Mouse (Mus musculus) embryo, embryonic 11 days (tissue): ENCODE measurements at regions not wholly inside any gene's neighbourhood (a gene's known extent, or its start where the extent isn't known, plus 50 kb on each side); places are given as distances from the start of the nearest gene placed in this dataset.
A peak's percentile ranks its signal among the peaks of the same experiment; 100 is the strongest.

Source experiments
- DNase-seq: peaks from one replicate; pipeline ENCODE4 v3.0.0-alpha.2; 2015

DNA sequence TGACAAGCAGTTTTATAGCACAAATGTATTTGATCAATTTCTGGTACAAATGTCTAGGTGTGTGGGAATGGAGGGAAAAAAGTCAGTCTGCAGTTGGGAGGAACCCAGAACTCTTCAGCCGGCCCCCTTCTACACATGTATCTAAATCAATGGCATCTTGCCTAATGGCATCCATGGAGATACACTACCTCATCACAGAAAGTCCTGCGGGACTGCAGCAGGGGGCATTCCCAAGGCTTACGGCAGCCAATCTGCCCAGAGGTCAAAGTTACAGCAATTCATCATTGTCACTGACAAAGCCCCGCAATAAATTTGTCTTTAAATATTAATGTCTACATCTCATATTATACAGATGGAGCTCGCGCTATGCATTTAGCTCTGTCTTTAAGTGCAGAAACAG is 135.7 kb upstream of the Arhgap5 start:
- peak; percentile 57 for DNase-seq

- DNase-seq = peak; percentile 51
Measured at GRCm38 (mm10) chr12:52368466-52368865, 135.3 kb upstream of the Arhgap5 start.

DNA sequence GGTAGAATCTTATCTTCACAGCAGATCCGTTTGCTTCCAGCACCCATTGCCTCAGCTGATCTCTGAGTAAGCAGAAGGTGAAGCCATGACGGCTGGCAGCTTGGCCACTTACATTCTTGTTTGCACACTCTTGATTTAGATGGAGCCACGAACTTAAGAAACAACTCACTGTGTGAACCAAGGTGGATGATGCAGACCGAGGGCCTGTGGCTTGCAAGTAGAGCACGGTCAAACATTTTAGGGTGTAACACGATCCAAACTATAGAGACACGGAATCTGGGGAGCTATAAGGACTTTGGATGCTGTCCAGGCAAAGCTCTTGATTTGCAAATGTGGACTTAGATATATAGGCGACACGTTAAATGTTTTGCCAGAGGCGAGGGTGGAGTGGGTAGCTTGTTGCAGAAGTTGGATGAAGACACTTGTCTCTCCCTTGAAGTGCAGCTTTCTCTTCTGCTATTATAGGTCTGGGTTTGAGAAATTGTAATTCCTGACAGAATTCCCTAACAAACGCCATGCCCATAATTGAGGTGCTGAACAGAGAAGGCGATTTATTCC is 133.5 kb upstream of the Arhgap5 start:
- DNase-seq = no peak

GRCm38 (mm10) chr12:52375116-52375515 is 128.7 kb upstream of the Arhgap5 start:
- DNase-seq = no peak

DNA sequence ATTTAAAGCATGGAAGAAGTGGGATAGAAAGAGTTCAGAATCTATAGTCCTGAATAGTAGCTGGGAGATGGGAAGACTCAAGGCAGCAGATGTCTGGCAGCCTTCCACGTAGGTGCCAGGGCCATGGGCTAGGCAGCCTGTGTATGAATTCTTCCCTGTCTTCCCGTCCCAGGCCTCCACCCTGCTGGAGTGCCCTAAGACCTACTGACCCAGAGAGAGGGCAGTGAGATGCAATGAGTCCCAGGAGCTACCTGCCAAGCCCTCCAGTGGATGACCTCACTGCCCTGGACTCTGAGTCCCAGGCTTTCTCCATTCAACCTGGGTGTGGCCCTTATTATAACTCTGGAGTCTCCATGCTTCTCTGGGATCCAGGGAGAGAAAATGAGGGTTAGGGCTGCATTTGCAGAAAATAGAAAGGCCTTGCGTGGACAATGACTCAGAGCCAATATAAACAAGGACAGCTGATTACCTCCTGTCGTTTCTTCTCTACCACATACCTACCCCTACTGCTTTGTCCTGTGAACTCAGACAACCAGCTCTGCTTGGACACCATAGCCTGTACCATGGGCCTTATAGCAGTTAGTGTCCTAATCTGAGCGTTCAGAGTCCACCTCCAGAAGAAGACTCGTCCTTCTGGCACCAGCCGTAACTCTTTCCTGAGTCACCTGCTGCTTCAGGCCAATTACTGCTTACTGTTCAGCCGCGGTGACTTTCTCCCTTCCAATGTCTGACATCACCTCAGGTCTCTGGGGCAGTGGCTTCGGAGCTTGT is 126.9 kb upstream of the Arhgap5 start:
- DNase-seq = no peak

- no peak for DNase-seq
Measured at GRCm38 (mm10) chr12:52377463-52377848, 126.3 kb upstream of the Arhgap5 start.

DNA sequence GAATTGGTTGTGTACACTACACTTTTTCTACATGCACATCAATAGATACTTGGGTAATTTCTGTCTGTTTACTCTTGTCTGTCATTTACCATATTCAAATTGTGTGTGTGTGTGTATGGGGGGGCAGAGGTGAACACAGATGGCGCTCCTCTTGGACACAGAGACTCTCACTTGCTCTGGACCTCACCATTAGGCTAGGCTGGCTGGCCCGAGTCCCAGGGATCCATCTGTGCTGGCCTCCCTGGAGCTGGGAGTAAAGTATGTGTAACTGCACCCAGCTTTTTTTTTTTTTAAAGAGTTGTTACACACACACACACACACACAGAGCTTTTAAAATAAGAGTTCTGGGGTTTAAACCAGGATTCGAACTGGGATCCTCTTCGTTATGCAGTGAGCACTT is 124.5 kb upstream of the Arhgap5 start:
- DNase-seq = no peak

DNA sequence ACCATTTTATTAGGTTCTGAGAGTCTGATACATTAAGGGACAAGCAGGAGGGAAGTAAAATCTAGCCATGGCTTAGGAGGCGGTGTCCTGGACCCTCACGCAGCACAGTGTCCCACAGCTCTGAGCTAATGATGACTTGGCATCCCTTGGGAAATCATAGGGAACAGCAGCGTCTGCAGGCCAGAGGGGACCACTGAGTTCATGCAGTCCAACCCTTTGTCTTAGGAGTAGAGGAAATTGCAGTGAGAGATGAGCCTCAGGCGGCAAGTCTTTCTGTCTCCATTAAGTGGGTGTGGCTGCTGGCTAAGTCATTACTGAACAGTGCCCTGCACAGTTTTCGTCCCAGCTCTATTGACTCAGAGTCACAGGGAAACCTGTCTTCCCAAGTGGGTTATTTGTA is 123.8 kb upstream of the Arhgap5 start:
- DNase-seq = no peak

GRCm38 (mm10) chr12:52381161-52381967 is 122.4 kb upstream of the Arhgap5 start:
- peak; percentile 72 for DNase-seq

DNA sequence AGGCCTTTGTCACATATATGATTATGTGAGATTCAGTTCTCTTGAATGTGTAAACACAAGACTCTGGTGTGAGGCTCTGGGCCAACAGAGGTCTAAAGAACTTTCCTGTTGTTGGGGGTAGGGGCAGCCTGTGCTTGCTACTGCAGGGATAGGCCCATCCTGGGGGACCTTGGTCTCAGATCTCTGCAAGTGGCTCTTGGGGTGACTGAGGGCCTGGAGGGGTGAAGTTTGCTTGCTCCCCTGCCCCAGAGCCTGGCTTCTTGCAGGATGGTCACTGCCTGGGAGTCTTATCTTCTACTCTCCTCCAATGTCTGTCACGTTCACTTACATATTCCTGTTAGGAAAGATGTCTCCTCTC is 121.8 kb upstream of the Arhgap5 start:
- DNase-seq = no peak

- DNase-seq = peak; percentile 79
Measured at GRCm38 (mm10) chr12:52382832-52383580, 120.8 kb upstream of the Arhgap5 start.

DNA sequence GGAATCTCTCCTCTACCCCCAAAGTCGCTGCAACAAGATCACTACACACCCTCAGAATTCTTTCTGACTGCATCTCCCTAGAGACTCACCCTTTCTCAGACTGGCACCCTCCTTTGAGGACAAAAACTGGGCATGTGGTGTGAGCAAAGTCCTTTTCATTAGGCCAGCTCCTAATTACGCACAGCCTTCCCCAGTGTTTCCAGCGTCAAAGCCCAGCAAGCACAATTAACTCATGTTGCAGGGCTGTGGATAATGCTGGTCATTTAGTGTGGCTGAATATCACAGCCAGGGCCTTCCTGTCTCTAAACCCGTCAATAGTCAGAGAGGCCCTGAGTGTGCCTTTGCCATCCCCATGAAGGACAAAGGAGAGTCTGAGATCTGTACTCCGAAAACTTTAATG is 114.2 kb upstream of the Arhgap5 start:
- no peak for DNase-seq

GRCm38 (mm10) chr12:52390242-52390641 is 113.5 kb upstream of the Arhgap5 start:
- no peak for DNase-seq

DNA sequence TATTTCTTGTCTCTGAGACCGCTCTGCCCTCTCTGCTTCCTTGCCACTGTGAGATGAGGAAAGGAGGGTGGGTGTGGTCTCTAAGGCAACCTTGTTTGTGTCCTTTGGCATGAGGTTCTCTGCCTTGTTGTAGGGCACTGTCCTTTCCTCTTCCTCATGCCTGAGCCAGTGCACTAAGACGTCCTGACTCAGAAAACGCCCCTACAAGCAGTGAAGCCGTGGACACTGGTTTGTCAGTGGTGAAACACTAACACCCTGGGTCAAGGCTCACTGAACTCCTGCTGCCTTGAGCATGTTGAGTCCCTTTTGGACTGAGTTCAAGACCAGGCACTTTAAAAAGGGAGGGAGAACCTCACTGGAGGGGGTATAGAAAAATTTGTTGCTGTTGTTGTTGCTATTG is 111.1 kb upstream of the Arhgap5 start:
- no peak for DNase-seq

DNA sequence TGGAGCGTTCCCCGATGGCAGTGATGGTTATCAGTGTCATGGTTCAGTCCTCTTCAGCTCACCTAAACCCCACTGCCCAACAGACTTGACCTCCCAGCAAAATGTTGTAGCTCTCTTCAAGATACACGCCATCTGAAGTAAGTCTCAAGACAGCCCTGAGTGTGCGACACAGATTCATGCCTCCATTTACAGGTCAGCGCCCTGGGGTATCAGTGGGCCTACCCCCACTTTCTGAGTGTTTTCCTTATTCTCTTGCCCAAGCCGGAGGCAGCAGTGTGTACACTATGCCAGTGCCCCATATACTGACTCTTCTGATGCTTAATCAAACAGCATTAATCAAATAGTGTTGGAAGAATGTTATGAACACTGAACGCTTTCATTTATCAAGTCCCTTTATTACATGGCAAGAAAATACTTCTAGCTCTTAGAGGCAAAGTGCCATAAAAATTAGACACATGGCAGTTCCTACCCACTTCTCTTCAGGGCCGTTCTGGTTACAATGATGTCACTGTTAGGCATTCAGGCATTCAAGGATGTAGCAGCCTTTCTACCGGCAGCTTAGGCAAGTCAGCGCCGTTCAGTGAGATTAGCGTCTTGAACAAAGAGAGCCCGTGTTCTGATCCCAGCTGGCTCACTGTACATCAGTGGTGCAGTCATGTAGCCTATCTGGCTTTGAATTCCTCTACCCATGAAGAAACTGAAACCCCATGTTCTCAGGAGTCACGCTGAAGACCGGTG is 109.6 kb upstream of the Arhgap5 start:
- no peak for DNase-seq

DNA sequence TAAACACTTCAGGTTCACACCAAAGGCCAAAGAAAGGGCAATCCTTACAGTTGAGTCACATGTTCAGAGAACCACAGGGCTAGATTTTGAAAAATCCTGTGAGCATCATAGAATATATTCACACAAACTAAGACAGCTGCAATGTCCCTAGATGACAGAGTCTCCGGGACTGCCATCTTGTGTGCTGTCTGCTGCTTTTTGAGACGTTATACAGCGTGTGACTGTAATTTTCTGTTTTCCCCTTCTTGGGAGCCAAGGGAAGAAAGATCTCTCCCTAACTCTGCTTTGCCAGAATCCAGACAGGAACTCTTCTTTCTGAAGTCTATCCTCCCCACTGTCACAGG is 109.1 kb upstream of the Arhgap5 start:
- no peak for DNase-seq

- no peak for DNase-seq
Measured at GRCm38 (mm10) chr12:52395111-52395510, 108.7 kb upstream of the Arhgap5 start.

DNA sequence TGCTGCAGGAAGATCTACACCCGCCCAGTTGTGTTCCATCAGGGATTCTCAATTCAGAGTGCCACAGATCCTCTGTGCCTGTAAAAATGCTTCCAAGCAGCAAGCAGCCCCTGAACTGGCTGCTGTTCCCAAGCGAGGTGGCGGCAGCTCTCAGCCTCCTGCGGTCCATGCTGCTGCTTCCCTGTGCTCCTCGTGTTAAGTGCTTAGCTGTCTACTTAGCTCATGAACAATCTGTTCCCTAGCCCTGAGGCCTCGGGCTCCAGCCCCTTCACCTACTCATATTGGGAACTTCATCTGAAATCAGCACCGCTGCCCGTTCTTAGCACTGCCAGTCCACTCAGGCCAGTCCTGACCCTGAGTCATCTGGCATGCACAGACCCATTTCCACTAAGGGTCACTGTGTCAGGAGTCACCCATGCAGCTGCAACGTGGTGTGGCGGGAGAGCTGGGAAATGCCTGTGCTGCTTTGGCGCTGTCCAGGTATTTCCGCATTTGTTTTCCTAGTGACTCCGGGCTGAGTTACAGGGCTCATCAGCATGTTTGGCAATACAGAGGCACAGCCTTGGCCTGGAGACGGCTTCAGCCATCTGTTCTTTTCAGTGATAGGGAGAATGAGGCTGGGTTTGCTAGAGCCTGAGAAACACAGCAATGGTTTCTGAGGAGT is 107.5 kb upstream of the Arhgap5 start:
- no peak for DNase-seq

DNA sequence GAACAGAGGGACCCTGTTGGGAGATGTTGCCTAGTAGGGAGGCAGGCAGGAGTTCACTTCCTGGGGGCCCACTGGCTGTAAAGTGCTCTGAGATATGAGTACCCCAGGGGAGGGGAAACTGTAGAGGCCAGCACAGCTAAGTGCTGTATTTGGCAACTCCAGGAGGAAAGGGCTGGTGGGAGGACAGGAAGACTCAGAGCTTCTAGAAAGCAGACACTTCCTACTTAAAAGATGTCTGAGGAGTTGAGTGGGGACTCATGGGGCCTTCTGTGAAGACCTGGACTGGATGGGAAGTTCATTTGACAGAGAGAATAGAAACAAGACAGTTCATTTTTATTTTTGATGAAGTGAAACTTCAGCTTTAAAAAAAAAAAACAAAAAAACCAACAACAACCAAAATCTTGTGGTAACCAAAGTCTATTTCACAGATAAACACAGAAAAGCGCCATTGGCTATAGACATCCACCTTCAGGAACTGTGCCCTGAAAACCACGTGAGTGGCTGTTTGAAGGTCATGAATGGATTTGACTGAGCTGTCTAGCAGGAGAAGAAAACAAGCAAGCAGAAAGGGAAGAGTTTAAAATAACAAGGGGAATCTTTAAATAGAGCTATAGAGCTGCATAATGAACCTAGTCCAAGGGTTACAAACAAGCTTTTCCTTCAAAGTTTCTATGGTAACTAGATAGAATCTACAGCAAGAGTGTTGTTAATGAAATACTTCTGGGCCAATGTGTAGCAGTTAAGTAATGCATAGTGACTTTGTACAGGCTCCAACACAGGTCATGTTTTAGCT is 105.9 kb upstream of the Arhgap5 start:
- no peak for DNase-seq

- DNase-seq = no peak
Measured at GRCm38 (mm10) chr12:52398511-52398975, 105.2 kb upstream of the Arhgap5 start.

- DNase-seq = no peak
Measured at GRCm38 (mm10) chr12:52400099-52400498, 103.7 kb upstream of the Arhgap5 start.
